Mouse (Mus musculus) E14TG2a.4 (cell line): Measurements from ENCODE around the gene Tmem220.

Experiments used
- H3K27me3 ChIP-seq: 2 replicates; pipeline ENCODE4 v1.6.1; 2014; ENCODE audit warnings: low read length, control low read depth; ENCODE audit not compliant: insufficient read depth
- H3K36me3 ChIP-seq: 2 replicates; pipeline ENCODE4 v1.6.1; 2014; ENCODE audit warnings: low read length, control low read depth; ENCODE audit not compliant: insufficient read depth
- H3K4me1 ChIP-seq: replicated peaks from 2 replicates; pipeline ENCODE4 v1.6.1; 2014; ENCODE audit warnings: low read depth, low read length, control low read depth
- H3K4me3 ChIP-seq: replicated peaks from 2 replicates; pipeline ENCODE4 v1.5.1; 2014; ENCODE audit warnings: mild to moderate bottlenecking, low read length
- H3K9me3 ChIP-seq: 2 replicates; pipeline ENCODE4 v1.6.1; 2014; ENCODE audit warnings: low read length, control low read depth
- CTCF ChIP-seq: conservative IDR thresholded peaks from 2 replicates; pipeline ENCODE4 v1.5.1; 2014; ENCODE audit warnings: low read length
- NANOG ChIP-seq: IDR thresholded peaks from 2 replicates; pipeline ENCODE4 v1.6.1; 2014; ENCODE audit warnings: borderline replicate concordance, low read length, mixed read lengths
- POU5F1 ChIP-seq: IDR thresholded peaks from 2 replicates; pipeline ENCODE4 v1.6.1; 2014; ENCODE audit warnings: low read length, borderline replicate concordance

Gene Tmem220

DNA sequence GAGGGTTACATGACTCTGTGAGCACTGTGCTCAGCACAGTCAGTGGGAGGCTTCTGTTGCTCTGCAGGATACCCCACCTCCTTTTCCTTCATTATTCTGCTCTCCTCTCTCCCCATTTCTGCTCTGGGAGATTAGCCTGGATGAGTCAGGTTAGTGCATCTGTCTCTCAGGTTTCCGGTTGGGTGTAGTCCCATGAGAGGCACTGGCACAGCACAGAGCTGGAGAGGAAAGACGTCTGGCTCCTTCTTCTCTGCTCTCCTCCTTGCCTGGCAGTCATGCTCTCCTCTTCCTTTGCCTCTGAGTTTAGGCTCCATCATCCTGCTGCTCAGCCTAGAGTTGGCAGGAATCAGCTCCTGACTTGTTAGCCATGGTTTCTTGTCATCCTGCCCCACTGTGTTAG lies 32.8 kb upstream of the Tmem220 start:
- Histone ChIP-seq H3K4me3 (no peak overlapping the region), H3K4me1 (peaks cover 15% of the 10 kb centered on the region), H3K27me3 (no peaks in the 10 kb centered on the region), H3K36me3 (no peaks in the 10 kb centered on the region), H3K9me3 (no peaks in the 10 kb centered on the region)
- TF ChIP-seq NANOG: no peak
- TF ChIP-seq CTCF: no peak
- no peak for TF ChIP-seq POU5F1

DNA sequence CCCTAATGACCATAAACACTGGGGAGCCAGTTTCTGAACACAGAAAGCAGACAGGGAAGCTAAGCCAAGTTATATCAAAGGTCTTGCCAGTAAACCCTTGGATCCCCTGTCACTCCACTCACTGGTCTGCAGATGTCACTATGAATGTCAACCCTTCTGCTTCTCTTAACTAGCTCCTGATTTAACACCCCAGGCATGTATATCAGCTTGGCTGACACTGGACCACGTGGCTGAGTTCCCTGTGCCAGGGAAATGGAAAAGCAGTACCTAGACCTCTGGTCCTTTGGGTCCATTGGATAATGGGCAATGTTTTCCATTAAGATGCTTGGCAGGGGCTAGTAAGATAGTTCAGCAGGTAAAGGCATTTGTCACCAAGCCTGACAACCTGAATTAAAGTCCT lies 31.3 kb upstream of the Tmem220 start:
- H3K9me3 ChIP-seq: no peaks in the 10 kb centered on the region; the same call in 1 of the 2 replicates
- TF ChIP-seq POU5F1 (no peak), CTCF (no peak)
- peaks cover 15% of the 10 kb centered on the region for H3K4me1 ChIP-seq
- no peak overlapping the region for H3K4me3 ChIP-seq
- no peaks in the 10 kb centered on the region for H3K27me3 ChIP-seq
- no peaks in the 10 kb centered on the region for H3K36me3 ChIP-seq

DNA sequence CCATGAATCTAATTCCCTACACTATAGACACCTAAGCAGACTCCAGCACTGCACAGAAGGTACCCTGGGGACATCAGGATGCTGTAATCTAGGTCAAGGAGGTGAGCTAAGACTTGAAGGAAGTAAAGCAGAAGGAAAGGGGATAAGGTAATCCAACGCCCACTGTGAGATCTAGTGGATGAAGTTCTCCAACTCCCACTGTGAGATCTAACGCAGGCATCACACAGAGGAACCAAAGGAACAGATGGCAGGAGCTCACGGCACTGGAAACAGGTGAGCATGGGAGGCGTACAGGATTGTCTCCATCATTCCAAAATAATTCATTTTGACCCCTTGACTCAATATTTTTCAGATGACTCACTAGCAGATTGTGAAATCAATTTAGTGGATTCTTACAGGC lies 28.5 kb upstream of the Tmem220 start:
- no peaks in the 10 kb centered on the region for H3K27me3 ChIP-seq
- H3K4me1 ChIP-seq: peaks cover 13% of the 10 kb centered on the region
- H3K36me3 ChIP-seq: no peaks in the 10 kb centered on the region
- no peak for TF ChIP-seq NANOG
- TF ChIP-seq CTCF: no peak
- TF ChIP-seq POU5F1: no peak
- H3K4me3 ChIP-seq: no peak overlapping the region
- no peaks in the 10 kb centered on the region; the same call in 1 of the 2 replicates for H3K9me3 ChIP-seq

DNA sequence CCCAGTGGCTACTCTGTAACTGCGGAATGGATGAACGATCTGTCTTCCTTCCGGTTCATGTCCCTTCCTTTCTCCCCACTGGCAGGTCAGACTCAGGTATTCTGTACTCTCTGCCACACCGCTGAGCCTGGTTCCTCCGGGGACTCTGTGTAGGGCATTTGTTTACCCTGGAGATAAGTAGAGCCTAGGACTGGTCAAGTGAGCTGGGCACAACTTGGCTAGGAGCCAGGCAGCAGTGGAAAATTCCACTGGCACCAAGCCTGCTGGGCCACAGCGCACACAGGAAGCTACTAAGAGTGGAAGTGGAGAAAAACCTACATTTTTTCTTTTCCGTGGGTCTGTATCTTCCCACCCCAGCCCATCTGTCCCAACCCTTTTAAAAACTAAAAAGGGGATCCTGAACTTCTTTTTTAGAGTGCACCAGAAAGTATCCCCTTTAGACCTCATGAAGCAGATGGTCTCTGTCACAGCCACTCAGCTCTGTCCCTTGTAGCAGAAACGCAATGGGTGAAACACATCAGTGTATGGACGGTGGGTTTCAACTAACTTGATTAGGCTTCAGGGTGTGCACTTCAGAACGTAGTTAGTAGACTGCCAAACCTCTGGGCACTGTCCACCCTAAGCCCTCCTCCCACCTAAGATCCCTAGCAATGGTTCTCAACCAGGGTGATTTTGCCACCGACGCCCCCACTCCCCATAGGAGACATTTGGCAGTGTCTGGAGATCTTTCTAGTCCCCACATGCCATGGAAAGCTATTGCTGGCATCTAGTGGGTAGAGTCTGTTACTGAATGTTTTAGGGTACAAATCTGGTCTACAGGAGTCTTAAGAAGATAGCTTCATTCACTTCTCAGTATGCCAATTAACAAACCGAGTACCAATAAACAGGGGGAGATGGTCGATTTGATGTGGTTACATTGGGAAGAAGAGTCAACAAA lies 26.2 kb upstream of the Tmem220 start:
- no peaks in the 10 kb centered on the region for H3K36me3 ChIP-seq
- TF ChIP-seq POU5F1 (no peak), CTCF (no peak), NANOG (no peak)

DNA sequence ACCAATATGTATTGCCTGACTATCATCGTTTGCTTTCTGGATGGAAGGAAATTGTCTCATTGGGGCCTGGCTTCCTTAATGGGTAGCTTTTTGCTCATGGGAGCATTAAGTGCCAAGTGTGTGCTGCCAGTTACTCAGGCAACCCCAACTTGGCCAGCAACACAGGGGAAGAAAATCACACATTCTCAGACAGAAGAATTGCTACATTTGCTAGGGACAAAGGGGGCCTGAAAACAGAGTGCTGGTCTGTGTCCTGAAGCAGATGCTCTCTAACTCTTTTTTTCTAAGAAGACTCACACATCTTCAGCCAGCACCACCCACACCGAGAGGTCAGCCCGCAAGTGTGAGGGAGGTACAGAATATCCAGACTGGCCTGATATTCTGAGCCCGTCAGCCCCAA lies 24.3 kb upstream of the Tmem220 start:
- Histone ChIP-seq H3K9me3 (peaks cover 3% of the 10 kb centered on the region; the same call in 1 of the 2 replicates), H3K36me3 (no peaks in the 10 kb centered on the region), H3K4me3 (no peak overlapping the region), H3K27me3 (no peaks in the 10 kb centered on the region), H3K4me1 (peaks cover 24% of the 10 kb centered on the region)
- TF ChIP-seq CTCF (no peak), POU5F1 (no peak), NANOG (no peak)

More for the DNA sequence above, 26.2 kb upstream of the Tmem220 start:
- H3K4me3 ChIP-seq: no peak overlapping the region
- H3K4me1 ChIP-seq: peaks cover 23% of the 10 kb centered on the region
- H3K27me3 ChIP-seq: no peaks in the 10 kb centered on the region
- H3K9me3 ChIP-seq: no peaks in the 10 kb centered on the region; the same call in 1 of the 2 replicates

DNA sequence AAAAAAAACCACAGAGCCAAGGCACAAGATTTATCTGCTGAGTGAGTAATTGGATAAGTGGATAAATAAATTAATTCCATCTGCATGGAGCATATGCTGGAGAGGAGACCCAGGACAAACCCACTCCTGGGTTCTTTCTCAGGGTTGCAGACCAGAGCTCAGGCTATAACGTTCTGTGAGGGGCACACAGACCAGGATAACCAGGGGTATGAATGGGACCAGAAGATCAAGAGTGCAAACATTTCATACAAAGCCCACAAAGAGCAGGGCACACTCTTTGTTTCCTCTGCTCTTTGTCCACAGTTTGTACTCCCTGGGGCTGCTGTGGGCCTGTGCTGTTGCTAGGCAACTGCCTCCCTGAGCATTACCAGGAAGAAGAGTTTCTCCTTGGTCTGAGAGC lies 23.2 kb upstream of the Tmem220 start:
- TF ChIP-seq NANOG: no peak
- no peak for TF ChIP-seq POU5F1
- no peak for TF ChIP-seq CTCF
- Histone ChIP-seq H3K4me3 (no peak overlapping the region), H3K9me3 (peaks cover 13% of the 10 kb centered on the region), H3K36me3 (no peaks in the 10 kb centered on the region), H3K27me3 (no peaks in the 10 kb centered on the region), H3K4me1 (peaks cover 29% of the 10 kb centered on the region)

DNA sequence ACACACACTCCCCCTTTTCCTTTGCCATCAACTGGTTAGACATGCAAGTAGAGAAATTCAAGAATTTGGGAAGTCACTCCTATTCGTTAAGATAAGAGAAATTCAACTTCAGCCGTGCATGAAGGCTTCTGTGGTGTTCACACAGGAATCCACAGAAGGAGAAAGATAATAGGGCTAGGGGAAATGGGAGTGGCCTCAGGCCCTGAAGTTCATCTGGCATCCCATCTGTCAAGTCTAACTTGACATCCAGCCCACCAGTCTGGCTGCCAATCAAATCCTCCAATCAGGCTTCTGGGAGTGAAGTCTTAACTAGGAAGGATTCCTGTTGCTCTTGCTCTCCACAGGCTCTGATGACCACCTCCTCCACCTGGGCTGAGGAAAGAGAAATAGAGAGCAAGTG lies 22.0 kb upstream of the Tmem220 start:
- Histone ChIP-seq H3K9me3 (peaks cover 13% of the 10 kb centered on the region), H3K4me1 (peaks cover 37% of the 10 kb centered on the region), H3K36me3 (no peaks in the 10 kb centered on the region), H3K27me3 (no peaks in the 10 kb centered on the region), H3K4me3 (no peak overlapping the region)
- no peak for TF ChIP-seq POU5F1
- no peak for TF ChIP-seq CTCF
- TF ChIP-seq NANOG: no peak

DNA sequence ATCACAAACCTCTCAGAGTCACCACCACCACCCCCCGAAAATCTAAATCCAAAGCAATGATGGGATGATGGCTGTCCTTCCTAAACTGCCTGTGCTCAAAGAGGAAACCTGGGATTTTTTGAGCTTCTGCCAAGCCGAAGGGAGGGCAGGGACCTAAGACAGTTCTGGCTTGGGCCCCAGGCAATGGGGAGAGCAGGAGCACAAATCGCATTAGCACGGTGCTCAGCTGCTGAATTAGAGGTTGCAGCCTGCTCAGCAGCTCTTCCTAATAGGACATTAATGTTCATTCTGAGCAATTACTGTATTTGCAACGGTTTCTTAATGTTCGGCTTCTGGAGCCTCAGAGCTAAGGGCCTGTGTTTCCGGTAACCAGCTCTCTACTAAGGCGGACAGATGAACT lies 17.0 kb upstream of the Tmem220 start:
- peak overlapping the region; percentile 37; the same call in 1 of the 2 replicates for H3K4me3 ChIP-seq
- peaks cover 65% of the 10 kb centered on the region for H3K4me1 ChIP-seq
- no peaks in the 10 kb centered on the region for H3K36me3 ChIP-seq
- TF ChIP-seq NANOG (no peak), CTCF (no peak), POU5F1 (no peak)
- peaks cover 13% of the 10 kb centered on the region for H3K9me3 ChIP-seq
- no peaks in the 10 kb centered on the region for H3K27me3 ChIP-seq

DNA sequence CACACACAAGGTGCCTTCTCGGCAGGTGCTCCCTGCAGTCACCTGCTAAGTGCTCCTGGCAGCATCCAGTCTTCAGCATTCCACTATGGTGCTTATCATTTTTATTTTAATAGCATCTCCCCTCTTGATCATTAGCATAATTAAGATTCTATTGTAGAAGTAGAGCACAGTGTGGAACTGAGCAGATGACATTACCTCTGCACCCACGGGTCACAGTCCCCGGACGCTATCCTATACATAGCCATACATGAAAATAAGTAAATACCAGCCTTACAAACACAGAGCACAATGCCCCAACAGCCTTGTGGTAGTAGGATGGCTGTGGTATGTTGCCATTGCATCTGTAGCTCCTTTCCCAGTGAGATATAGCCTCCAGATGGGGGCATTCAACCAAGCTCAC lies 16.4 kb upstream of the Tmem220 start:
- Histone ChIP-seq H3K36me3 (no peaks in the 10 kb centered on the region), H3K4me1 (peaks cover 67% of the 10 kb centered on the region), H3K4me3 (0 out of 2 replicates have a peak overlapping the region, but pooled peaks have one; percentile 37), H3K27me3 (no peaks in the 10 kb centered on the region), H3K9me3 (peaks cover 13% of the 10 kb centered on the region)
- TF ChIP-seq NANOG (no peak), POU5F1 (no peak), CTCF (no peak)
